Mouse (Mus musculus): ENCODE results near the gene Gm3045. TPM values are rescaled to one million over a fixed set of nuclear protein-coding genes. Genes with fewer than 3 reads are reported as not detected.

Gm3045 gene
- polyA plus RNA-seq, 1 experiment from 2014 or later = not detected

DNA sequence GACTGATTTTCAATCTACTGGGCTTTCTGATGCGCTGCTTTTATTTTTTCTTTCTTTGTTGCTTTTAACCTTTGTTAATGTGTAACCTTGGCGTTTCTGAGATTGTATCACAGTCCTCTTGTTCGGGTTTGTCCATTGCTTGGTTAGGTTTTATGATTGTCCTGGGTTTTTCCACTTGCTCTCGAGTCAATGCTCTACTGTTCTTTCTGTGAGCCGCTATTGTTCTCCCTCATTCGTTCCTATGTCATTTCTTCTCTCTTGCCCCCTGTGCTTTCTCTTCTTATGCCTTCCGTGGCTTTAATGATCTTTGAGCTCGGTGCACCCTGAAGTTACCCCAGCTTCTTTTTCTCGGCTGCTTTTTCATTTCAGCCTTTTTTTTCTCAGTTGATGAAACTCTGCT, 31.6 kb downstream of the Gm3045 start:
- 67% methylated on average over 9 of the region's 9 CpGs for WGBS (ENCODE audit: missing documents)

DNA sequence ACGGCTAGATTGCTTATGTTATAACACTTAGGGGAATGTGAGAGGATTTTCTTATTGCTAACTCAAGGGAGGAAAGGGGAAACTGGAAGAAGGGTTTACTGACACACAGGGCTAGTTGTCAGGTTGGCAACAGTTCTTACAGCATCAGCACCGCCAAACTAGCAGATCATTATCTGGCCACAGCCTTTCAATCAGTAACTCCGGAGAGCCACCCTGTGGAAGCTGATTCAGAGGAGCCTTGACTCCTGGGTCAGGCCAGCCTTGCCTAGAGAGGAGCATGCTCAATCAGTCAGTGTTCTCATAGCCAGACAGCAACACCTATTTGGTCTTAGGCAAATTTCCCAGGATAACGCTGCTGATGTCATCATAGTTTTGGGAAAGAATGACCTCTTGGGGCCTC, 35.1 kb downstream of the Gm3045 start:
- Histone ChIP-seq H3K36me3 (ENCODE audit: inconsistent target) (no peaks in the 10 kb centered on the region), H3K4me3 (ENCODE audit: inconsistent target) (no peak overlapping the region), H3K79me2 (ENCODE audit: inconsistent target) (no peaks in the 10 kb centered on the region), H3K27ac (no peak overlapping the region)
- 73% methylated on average over 4 of the region's 4 CpGs for WGBS (ENCODE audit: missing documents)

More for the DNA sequence above, 31.6 kb downstream of the Gm3045 start:
- Histone ChIP-seq H3K27ac (no peak overlapping the region), H3K4me3 (ENCODE audit: inconsistent target) (no peak overlapping the region), H3K36me3 (ENCODE audit: inconsistent target) (no peaks in the 10 kb centered on the region), H3K79me2 (ENCODE audit: inconsistent target) (no peaks in the 10 kb centered on the region)

GRCm38 (mm10) chr13:56462791-56463190, 36.4 kb downstream of the Gm3045 start:
- no peaks in the 10 kb centered on the region for H3K79me2 ChIP-seq (ENCODE audit: inconsistent target)
- H3K36me3 ChIP-seq (ENCODE audit: inconsistent target) = no peaks in the 10 kb centered on the region
- H3K4me3 ChIP-seq (ENCODE audit: inconsistent target) = no peak overlapping the region
- H3K27ac ChIP-seq = no peak overlapping the region
- WGBS (ENCODE audit: missing documents) = 96% methylated on average over 4 of the region's 4 CpGs

- Histone ChIP-seq H3K79me2 (ENCODE audit: inconsistent target) (no peaks in the 10 kb centered on the region), H3K27ac (no peak overlapping the region), H3K36me3 (ENCODE audit: inconsistent target) (no peaks in the 10 kb centered on the region), H3K4me3 (ENCODE audit: inconsistent target) (no peak overlapping the region)
- 88% methylated on average over 7 of the region's 7 CpGs for WGBS (ENCODE audit: missing documents)
Measured at GRCm38 (mm10) chr13:56463261-56463660, 36.9 kb downstream of the Gm3045 start.

GRCm38 (mm10) chr13:56463750-56464149, 37.4 kb downstream of the Gm3045 start:
- Histone ChIP-seq H3K79me2 (ENCODE audit: inconsistent target) (no peaks in the 10 kb centered on the region), H3K27ac (no peak overlapping the region), H3K36me3 (ENCODE audit: inconsistent target) (no peaks in the 10 kb centered on the region), H3K4me3 (ENCODE audit: inconsistent target) (no peak overlapping the region)
- 97% methylated on average over 4 of the region's 6 CpGs for WGBS (ENCODE audit: missing documents)

- H3K36me3 ChIP-seq (ENCODE audit: inconsistent target) = no peaks in the 10 kb centered on the region
- H3K79me2 ChIP-seq (ENCODE audit: inconsistent target) = no peaks in the 10 kb centered on the region
- H3K4me3 ChIP-seq (ENCODE audit: inconsistent target) = no peak overlapping the region
- H3K27ac ChIP-seq = no peak overlapping the region
- WGBS (ENCODE audit: missing documents) = 94% methylated on average over 7 of the region's 7 CpGs
Measured at GRCm38 (mm10) chr13:56467786-56468185, 41.4 kb downstream of the Gm3045 start.

DNA sequence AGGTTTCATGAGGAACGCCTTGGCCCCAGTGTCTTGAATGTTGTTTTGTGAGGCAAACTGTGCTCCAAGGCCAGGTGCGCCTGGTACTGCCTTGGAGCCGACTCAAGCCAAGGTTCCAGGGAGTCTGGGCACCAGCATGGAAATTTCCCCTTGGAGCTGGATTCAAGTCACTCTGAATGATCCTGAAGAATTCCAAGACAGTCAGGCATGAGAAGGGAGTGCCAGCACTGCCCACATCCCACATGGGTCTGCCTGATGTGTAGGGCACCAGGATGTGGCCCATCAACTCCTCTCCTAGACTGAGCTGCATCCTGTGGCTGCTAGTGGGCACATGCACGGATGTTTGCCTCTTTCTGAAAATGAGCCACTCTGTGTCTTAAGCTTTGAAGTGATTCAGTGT, 42.1 kb downstream of the Gm3045 start:
- H3K4me3 ChIP-seq (ENCODE audit: inconsistent target) = no peak overlapping the region
- H3K36me3 ChIP-seq (ENCODE audit: inconsistent target) = no peaks in the 10 kb centered on the region
- no peak overlapping the region for H3K27ac ChIP-seq
- no peaks in the 10 kb centered on the region for H3K79me2 ChIP-seq (ENCODE audit: inconsistent target)
- WGBS (ENCODE audit: missing documents) = 86% methylated on average over 4 of the region's 4 CpGs

GRCm38 (mm10) chr13:56471211-56471610, 44.8 kb downstream of the Gm3045 start:
- WGBS (ENCODE audit: missing documents) = 88% methylated on average over 6 of the region's 6 CpGs
- no peak overlapping the region for H3K4me3 ChIP-seq (ENCODE audit: inconsistent target)
- no peak overlapping the region for H3K27ac ChIP-seq
- no peaks in the 10 kb centered on the region for H3K79me2 ChIP-seq (ENCODE audit: inconsistent target)
- no peaks in the 10 kb centered on the region for H3K36me3 ChIP-seq (ENCODE audit: inconsistent target)

DNA sequence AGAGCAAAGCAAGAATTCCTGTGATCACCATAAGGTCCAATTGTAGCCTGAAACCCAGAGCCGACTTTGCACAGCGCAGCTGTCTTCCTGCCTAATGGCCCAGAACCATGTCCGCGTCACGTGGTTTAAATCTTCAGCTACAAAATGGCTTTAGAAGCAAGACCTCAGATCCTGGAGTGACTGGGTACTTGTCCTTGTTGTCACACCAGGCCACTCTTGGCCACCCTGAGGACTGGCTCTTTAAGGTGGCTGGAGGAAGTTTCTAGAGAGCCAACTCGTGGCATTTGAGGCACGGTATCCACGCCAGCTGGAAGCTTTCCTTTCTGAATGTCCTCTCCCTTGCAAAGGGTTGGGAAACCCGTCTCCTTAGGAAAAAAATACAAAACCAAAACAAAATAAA, 45.6 kb downstream of the Gm3045 start:
- H3K27ac ChIP-seq = no peak overlapping the region
- no peaks in the 10 kb centered on the region for H3K36me3 ChIP-seq (ENCODE audit: inconsistent target)
- no peaks in the 10 kb centered on the region for H3K79me2 ChIP-seq (ENCODE audit: inconsistent target)
- 64% methylated on average over 9 of the region's 9 CpGs for WGBS (ENCODE audit: missing documents)
- no peak overlapping the region for H3K4me3 ChIP-seq (ENCODE audit: inconsistent target)

- Histone ChIP-seq H3K27ac (no peak overlapping the region), H3K4me3 (ENCODE audit: inconsistent target) (no peak overlapping the region), H3K36me3 (ENCODE audit: inconsistent target) (no peaks in the 10 kb centered on the region), H3K79me2 (ENCODE audit: inconsistent target) (no peaks in the 10 kb centered on the region)
- WGBS (ENCODE audit: missing documents) = 81% methylated on average over 9 of the region's 9 CpGs
Measured at GRCm38 (mm10) chr13:56472661-56473060, 46.3 kb downstream of the Gm3045 start.

DNA sequence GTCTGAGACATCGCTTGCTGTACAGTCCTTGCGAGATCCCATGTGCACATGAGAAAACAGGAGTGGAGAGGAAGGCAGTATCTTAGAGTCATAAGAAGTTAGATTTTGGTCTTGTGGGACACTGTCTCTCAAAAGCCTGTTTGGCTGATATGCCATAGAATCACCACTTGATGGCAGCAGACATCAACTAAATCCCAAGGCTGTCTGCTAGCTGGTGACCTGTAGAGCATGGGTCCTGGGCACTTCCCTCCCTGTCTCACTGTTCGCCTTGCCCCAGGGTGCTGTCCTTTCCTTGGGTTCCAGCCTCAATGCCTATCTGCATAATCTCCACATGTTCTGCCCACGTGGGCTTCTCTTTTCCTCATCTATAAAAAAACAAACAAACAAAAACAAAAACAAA, 49.0 kb downstream of the Gm3045 start:
- Histone ChIP-seq H3K79me2 (ENCODE audit: inconsistent target) (no peaks in the 10 kb centered on the region), H3K36me3 (ENCODE audit: inconsistent target) (no peaks in the 10 kb centered on the region), H3K27ac (no peak overlapping the region), H3K4me3 (ENCODE audit: inconsistent target) (no peak overlapping the region)
- WGBS (ENCODE audit: missing documents) = 33% methylated on average over 4 of the region's 4 CpGs

DNA sequence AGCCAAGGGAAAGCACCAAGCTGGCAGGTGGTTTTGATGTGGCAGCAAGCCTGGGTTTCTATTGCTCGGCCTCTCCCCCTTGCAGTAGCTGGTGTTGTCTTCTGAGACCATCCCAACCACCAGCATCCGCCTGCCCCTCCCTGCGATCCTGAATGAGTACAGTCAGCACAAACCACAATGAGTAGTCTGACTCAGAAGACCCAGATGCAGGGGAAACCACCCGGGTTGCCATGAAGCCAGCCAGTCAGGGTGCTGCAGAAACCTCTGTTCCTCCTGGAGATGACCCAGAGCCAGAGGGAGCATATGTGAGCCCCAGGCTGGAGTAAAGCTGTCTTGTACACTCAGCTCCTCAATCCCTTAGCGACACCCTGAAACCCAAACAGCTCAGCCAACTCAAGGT, 50.4 kb downstream of the Gm3045 start:
- H3K4me3 ChIP-seq (ENCODE audit: inconsistent target) = no peak overlapping the region
- no peaks in the 10 kb centered on the region for H3K79me2 ChIP-seq (ENCODE audit: inconsistent target)
- WGBS (ENCODE audit: missing documents) = 14% methylated on average over 5 of the region's 5 CpGs
- H3K36me3 ChIP-seq (ENCODE audit: inconsistent target) = no peaks in the 10 kb centered on the region
- H3K27ac ChIP-seq = no peak overlapping the region

DNA sequence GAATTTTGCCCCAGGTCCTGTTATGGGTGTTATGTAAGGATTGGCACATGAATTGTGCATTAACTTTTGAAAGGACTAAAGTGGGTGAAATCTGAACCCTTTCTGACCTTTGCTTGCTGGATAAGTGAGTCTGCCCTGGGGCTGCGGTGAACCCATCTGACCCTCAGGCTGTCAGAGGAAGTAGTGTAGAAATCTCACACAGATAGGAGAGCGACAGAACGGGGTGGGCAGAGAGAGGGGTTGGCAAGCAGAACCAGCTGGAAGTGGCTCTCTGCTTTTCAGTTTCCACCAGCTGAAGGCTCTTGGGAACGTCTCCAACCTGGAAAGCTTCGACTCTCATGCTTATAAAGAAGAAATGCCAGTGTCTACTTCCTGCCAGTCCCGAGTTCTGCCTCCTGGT, 50.9 kb downstream of the Gm3045 start:
- H3K27ac ChIP-seq = no peak overlapping the region
- 3% methylated on average over 6 of the region's 6 CpGs for WGBS (ENCODE audit: missing documents)
- no peak overlapping the region for H3K4me3 ChIP-seq (ENCODE audit: inconsistent target)
- no peaks in the 10 kb centered on the region for H3K79me2 ChIP-seq (ENCODE audit: inconsistent target)
- H3K36me3 ChIP-seq (ENCODE audit: inconsistent target) = no peaks in the 10 kb centered on the region

- no peak overlapping the region for H3K4me3 ChIP-seq (ENCODE audit: inconsistent target)
- 89% methylated on average over 6 of the region's 6 CpGs for WGBS (ENCODE audit: missing documents)
- H3K27ac ChIP-seq = no peak overlapping the region
- H3K36me3 ChIP-seq (ENCODE audit: inconsistent target) = no peaks in the 10 kb centered on the region
- no peaks in the 10 kb centered on the region for H3K79me2 ChIP-seq (ENCODE audit: inconsistent target)
Measured at GRCm38 (mm10) chr13:56478027-56478426, 51.6 kb downstream of the Gm3045 start.

- Histone ChIP-seq H3K79me2 (ENCODE audit: inconsistent target) (no peaks in the 10 kb centered on the region), H3K27ac (no peak within 1 kb of the TSS), H3K36me3 (ENCODE audit: inconsistent target) (no peaks in the 10 kb centered on the region), H3K4me3 (ENCODE audit: inconsistent target) (no peak within 1 kb of the TSS)
- WGBS (ENCODE audit: missing documents) = 79% methylated on average over 3 of the region's 3 CpGs
Measured at GRCm38 (mm10) chr13:56482146-56482545, 55.8 kb downstream of the Gm3045 start, which contains the start of gene Il9. TSS of gene Il9 (minus strand) at chr13:56482246.
